Mouse (Mus musculus) macrophage (primary cell): ENCODE results near the gene Ephb1. TPM values are rescaled to one million over a fixed set of nuclear protein-coding genes. Genes with fewer than 3 reads are reported as not detected.

Experiments
- H3K27ac ChIP-seq: fragments of 350-480 bp; formaldehyde crosslinking; 2 replicates; pipeline ENCODE4 v1.9.0; 2021
- H3K36me3 ChIP-seq: fragments of 350-480 bp; formaldehyde crosslinking; 2 replicates; pipeline ENCODE4 v1.9.0; 2021; ENCODE audit errors: inconsistent target
- H3K4me3 ChIP-seq: fragments of 350-480 bp; formaldehyde crosslinking; 2 replicates; pipeline ENCODE4 v1.9.0; 2021; ENCODE audit errors: inconsistent target
- H3K79me2 ChIP-seq: fragments of 350-480 bp; formaldehyde crosslinking; 2 replicates; pipeline ENCODE4 v1.9.0; 2021; ENCODE audit errors: inconsistent target
- WGBS: methylation state at CpG from one replicate; pipeline ENCODE4 v1.1.7; 2026; ENCODE audit warnings: inconsistent platforms; ENCODE audit not compliant: missing documents; 5-methylcytosine and 5-hydroxymethylcytosine counted together
- polyA plus RNA-seq: library from polyadenylated mRNA; stranded (reverse); fragments of 250-400 nt; gene quantifications from 3 replicates; pipeline ENCODE4 v1.2.4, GENCODE M21; 2018; ENCODE audit warnings: inconsistent platforms

Gene Ephb1
- polyA plus RNA-seq, 1 experiment from 2014 or later = not detected

- WGBS = 75% methylated on average over 8 of the region's 8 CpGs
Observed at GRCm38 (mm10) chr9:101933946-101934573, 420.4 kb downstream of the Ephb1 start.

GRCm38 (mm10) chr9:101924829-101925228 is 429.7 kb downstream of the Ephb1 start:
- Histone ChIP-seq H3K4me3 (no peak overlapping the region), H3K79me2 (no peaks in the 10 kb centered on the region), H3K36me3 (no peaks in the 10 kb centered on the region), H3K27ac (no peak overlapping the region)
- WGBS = 72% methylated on average over 4 of the region's 4 CpGs

More at GRCm38 (mm10) chr9:101933946-101934573, 420.4 kb downstream of the Ephb1 start:
- no peak overlapping the region for H3K4me3 ChIP-seq
- no peak overlapping the region for H3K27ac ChIP-seq
- no peaks in the 10 kb centered on the region for H3K36me3 ChIP-seq
- H3K79me2 ChIP-seq = no peaks in the 10 kb centered on the region

DNA sequence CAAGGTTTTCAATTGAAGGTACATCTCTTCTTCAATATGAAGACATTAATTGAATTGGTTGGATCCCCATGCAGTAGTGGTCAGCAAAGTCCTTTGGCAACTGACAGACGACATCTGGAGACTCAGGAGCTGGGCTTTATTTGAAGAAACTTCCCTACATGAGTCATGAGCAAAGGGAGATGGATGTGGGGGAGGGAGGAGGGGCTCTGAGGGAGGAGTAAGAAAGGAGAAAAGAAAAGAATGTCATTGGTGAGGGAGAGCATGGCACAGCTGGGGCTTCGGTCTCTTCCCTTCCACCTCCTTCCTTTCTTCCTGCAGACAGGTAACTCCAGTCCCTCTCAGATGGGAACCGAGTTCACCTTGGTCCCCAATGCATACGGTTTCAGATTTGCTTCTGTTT is 431.6 kb downstream of the Ephb1 start:
- WGBS = 76% methylated on average over 4 of the region's 4 CpGs
- H3K36me3 ChIP-seq = no peaks in the 10 kb centered on the region
- no peaks in the 10 kb centered on the region for H3K79me2 ChIP-seq
- no peak overlapping the region for H3K27ac ChIP-seq
- H3K4me3 ChIP-seq = no peak overlapping the region

DNA sequence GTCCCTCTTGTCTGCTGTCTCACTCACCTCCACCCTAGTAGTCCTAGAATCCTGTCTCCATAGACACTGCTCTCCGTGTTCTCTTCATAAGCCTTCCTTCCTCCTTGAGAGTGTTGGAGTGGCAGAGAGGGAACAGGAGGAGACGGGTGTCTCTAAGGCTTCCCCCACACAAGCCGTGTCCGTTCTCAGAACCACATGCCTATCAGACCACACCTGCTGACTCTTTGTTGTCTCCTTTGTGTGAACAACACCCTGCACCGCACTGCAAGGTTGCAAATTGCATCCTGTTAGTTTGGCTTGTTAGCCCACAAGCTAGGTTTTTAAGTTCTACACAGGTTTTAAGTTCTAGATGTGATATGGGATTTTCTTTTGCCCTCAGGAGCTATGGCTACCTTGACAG is 435.2 kb downstream of the Ephb1 start:
- no peaks in the 10 kb centered on the region for H3K36me3 ChIP-seq
- no peaks in the 10 kb centered on the region for H3K79me2 ChIP-seq
- no peak overlapping the region for H3K4me3 ChIP-seq
- 84% methylated on average over 5 of the region's 5 CpGs for WGBS
- H3K27ac ChIP-seq = no peak overlapping the region

DNA sequence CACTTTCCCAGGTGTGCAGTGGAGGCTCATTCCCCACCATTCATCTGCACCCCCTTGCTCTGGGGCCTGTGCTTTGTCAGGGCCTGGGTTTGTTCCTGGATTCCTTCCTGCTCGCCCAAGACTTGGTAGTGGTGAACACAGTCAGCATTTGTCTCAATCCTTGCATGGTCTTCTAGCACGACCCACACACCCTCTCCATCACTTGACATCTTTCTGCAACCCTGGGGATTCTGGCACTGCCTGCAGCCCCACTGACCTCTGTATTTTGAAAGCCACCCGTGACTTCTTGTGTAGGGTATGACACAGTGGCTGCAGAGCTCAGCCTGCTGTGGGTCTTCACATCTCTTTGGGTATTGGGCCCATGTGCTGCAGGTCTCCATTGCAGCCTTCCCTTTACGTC is 435.7 kb downstream of the Ephb1 start:
- H3K36me3 ChIP-seq = no peaks in the 10 kb centered on the region
- WGBS = 73% methylated on average over 4 of the region's 4 CpGs

DNA sequence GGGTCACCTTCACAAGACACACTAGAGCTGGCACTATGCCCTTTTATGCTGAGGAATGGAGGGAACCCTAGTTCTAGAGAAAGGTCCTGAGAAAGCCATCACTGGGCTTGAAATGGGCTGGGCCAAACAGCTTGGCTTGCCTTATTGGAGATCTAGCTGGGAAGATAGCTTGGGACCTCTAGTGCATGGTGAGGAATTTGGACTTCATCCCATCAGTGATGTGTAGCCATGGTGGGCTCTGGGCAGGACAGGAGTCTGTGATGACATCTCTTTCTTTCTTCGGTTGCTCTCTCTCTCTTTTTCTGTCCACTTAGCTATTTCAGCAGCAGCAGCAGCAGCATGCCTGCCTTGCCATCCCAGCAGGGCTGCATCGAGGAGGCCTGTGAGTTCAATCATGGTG is 439.4 kb downstream of the Ephb1 start:
- no peaks in the 10 kb centered on the region for H3K79me2 ChIP-seq
- no peak overlapping the region for H3K4me3 ChIP-seq
- no peak overlapping the region for H3K27ac ChIP-seq
- WGBS = 88% methylated on average over 2 of the region's 2 CpGs
- H3K36me3 ChIP-seq = no peaks in the 10 kb centered on the region

More for the DNA sequence above, 435.7 kb downstream of the Ephb1 start:
- no peak overlapping the region for H3K27ac ChIP-seq
- H3K79me2 ChIP-seq = no peaks in the 10 kb centered on the region
- H3K4me3 ChIP-seq = no peak overlapping the region

DNA sequence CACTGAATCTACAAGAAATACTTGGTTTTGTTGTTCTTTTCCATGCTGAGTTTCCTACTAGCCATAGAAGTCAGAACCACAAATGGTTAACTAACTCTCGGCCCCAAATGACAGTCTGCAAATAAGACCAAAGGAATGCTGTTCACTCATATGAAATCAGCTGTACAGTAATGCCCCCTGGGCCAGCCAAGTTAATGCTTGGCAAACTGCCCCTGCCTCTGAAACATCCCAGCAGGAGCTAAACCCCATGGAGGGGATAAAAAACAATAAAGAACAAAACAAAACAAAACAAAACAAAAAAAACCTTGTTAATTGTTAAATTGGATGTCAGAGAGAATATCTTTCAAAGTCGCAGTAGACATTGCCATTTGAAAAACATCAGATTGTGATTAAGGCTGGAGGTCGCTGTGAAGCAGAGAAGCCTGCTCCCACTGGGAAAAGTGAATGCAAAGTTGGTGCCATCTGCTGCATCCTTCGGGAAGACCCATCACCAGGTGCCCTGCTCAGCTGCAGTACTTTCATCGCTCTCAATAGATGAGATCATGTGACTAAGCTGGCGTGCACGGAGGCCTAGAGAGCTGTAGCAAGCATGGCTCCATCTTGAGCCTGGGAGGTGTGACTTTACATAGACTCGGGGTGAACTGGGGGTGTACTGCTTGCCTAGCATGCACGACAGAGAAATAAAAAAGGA is 443.2 kb downstream of the Ephb1 start:
- no peak overlapping the region for H3K27ac ChIP-seq
- no peaks in the 10 kb centered on the region for H3K36me3 ChIP-seq
- WGBS = 88% methylated on average over 9 of the region's 9 CpGs
- H3K4me3 ChIP-seq = no peak overlapping the region
- no peaks in the 10 kb centered on the region for H3K79me2 ChIP-seq

- WGBS = 87% methylated on average over 4 of the region's 4 CpGs
- Histone ChIP-seq H3K27ac (no peak overlapping the region), H3K79me2 (no peaks in the 10 kb centered on the region), H3K4me3 (no peak overlapping the region), H3K36me3 (no peaks in the 10 kb centered on the region)
Observed at GRCm38 (mm10) chr9:101909491-101909890, 445.0 kb downstream of the Ephb1 start.

DNA sequence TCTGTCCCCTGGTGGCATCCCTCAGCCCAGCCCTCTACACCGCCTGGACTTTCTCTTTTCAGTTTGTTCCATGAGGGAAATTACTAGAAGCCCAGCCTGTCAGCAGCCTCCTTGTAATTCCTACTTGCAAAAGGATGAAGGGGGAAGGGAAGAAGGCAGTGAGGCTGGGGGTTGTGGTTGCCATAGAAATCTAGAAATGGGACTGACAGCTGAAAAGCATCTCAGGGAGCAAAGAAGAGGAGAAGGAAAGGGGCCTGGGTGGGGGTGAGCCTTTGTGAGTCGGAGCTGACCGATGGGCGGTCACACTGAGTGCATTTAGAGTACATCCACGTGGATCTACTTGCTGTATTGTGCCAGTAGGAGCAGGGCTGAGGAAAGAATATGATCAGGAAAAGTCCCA is 445.6 kb downstream of the Ephb1 start:
- Histone ChIP-seq H3K36me3 (no peaks in the 10 kb centered on the region), H3K79me2 (no peaks in the 10 kb centered on the region), H3K27ac (no peak overlapping the region), H3K4me3 (no peak overlapping the region)
- 82% methylated on average over 5 of the region's 5 CpGs for WGBS

DNA sequence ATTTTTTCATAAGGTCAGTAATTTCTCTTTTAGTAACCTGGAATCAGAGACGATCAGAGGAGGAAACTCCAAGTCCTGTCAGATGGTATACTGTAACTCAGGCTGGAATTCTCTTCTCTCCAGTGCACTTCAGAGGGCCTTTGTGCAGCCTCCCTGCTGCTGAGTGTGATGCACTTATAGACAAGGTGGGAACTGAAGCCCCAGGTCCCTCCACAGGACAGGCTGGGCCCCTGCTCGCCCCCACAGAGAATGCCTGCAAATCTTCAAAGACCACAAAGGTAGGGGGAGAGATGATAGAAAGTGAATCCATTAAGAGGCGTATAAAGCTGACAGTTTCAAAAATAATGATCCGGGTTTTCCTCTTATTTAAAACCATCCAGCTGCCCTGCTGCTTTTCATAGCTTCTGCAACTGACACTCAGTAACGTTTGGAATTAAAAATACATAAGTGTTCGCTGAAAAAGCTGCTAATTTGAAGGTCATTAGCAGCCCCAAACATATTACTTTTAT is 446.7 kb downstream of the Ephb1 start:
- H3K4me3 ChIP-seq = no peak overlapping the region
- no peaks in the 10 kb centered on the region for H3K36me3 ChIP-seq
- 65% methylated on average over 6 of the region's 6 CpGs for WGBS
- H3K79me2 ChIP-seq = no peaks in the 10 kb centered on the region
- no peak overlapping the region for H3K27ac ChIP-seq

DNA sequence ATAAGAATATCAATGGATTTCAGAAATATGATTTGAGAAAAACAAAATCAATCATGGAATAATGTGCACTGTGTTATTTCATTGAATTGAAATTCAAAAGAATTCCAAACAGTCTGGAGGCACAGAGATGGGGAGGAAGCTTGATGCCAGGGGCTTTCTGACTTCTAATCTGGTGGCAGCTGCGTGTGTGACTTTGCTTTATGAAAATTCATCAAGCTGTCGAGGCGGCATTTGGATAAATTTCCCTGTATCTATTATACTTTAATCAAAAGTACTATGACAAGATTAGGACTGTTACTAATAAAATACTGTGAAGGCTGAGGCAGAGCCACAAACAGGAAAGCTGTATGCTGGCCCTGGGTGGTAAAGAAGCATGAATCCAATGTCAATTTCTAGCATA is 451.1 kb downstream of the Ephb1 start:
- H3K27ac ChIP-seq = no peak overlapping the region
- H3K4me3 ChIP-seq = no peak overlapping the region
- H3K79me2 ChIP-seq = no peaks in the 10 kb centered on the region
- WGBS = 69% methylated on average over 3 of the region's 3 CpGs
- H3K36me3 ChIP-seq = no peaks in the 10 kb centered on the region

DNA sequence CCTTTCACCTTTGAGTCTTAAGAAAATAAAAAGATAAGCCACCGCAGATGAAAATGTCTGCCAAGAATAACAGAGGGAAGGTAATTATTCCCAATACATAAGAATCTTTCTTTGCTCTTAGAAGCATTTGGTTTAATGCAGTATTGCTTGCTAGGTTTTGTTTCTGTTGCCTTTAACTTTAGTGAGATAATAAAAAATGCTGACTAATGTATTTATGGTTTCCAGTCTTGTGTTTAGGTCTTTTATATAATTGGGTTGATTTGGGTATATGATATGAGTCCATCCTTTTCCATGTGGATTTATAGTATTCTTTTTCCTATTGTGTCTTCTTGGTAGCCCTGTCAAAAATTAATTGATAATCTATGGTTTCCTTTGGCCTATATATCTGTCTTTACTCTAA is 456.6 kb downstream of the Ephb1 start:
- Histone ChIP-seq H3K27ac (no peak overlapping the region), H3K36me3 (no peaks in the 10 kb centered on the region), H3K4me3 (no peak overlapping the region), H3K79me2 (no peaks in the 10 kb centered on the region)
- whole genome bisulfite sequencing = 100% methylated on average over 1 of the region's 1 CpGs

GRCm38 (mm10) chr9:101883295-101883694 is 471.2 kb downstream of the Ephb1 start:
- 76% methylated on average over 2 of the region's 2 CpGs for WGBS
- H3K27ac ChIP-seq = no peak overlapping the region
- no peak overlapping the region for H3K4me3 ChIP-seq

DNA sequence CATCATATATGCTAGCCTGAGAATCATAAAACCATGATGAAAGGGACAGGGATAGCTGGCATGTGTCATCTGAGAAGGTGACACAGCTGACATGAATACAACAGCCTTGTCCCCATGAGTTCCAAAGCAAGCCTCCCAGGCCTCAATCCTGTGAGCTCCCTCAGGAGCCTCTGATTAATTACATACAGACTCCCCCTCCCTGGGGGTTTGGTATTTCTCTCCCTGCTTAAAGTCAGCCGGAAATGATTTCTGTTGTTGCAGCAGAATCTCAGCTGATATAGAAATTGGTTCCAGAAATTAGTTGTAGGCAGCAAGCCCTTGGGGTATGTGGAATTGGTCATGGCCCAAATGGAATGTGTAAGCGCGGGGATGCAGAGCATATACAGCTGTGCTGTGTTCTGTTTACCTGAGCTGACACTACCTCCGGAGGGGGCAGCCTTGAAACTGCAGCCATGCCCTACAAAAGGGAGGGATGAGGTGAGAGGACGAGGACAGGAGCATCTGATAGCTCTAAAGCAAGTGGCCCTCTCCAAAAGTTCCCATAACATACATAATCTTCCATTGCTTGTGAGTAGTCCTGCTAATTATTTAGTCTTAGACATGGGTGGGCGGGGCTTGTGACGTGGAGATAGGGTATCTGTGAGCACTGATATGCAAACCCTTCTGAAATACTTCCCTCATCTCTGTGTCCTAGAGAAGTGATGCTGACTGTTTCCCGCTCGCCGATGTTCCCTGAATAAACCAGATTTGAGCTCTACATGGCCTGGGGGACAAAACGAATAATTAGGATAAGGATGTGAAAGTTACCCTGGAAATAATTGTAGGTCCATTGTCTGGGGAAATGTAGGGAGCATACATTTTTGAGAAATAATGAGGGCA is 477.1 kb downstream of the Ephb1 start:
- Histone ChIP-seq H3K27ac (no peak overlapping the region), H3K4me3 (no peak overlapping the region), H3K79me2 (no peaks in the 10 kb centered on the region), H3K36me3 (no peaks in the 10 kb centered on the region)
- WGBS = 84% methylated on average over 11 of the region's 11 CpGs

More at GRCm38 (mm10) chr9:101883295-101883694, 471.2 kb downstream of the Ephb1 start:
- no peaks in the 10 kb centered on the region for H3K79me2 ChIP-seq
- no peaks in the 10 kb centered on the region for H3K36me3 ChIP-seq

- 100% methylated on average over 1 of the region's 1 CpGs for WGBS
- H3K79me2 ChIP-seq = no peaks in the 10 kb centered on the region
- no peak overlapping the region for H3K27ac ChIP-seq
- H3K4me3 ChIP-seq = no peak overlapping the region
- no peaks in the 10 kb centered on the region for H3K36me3 ChIP-seq
Observed at GRCm38 (mm10) chr9:101875306-101875705, 479.2 kb downstream of the Ephb1 start.
